Mouse (Mus musculus) heart, embryonic 15.5 days (tissue): ENCODE results near the gene Cdh20. TPM values are rescaled to one million over a fixed set of nuclear protein-coding genes. Genes with fewer than 3 reads are reported as not detected.

Source experiments
- ATAC-seq: fragments of 200-750 bp; cut with Nextera tagmentation; replicated peaks from 2 replicates; pipeline ENCODE4 v1.8.0; 2017; ENCODE audit warnings: low read depth, moderate TSS enrichment; ENCODE audit not compliant: insufficient number of reproducible peaks, insufficient read depth, low FRiP score
- H3K27ac ChIP-seq: fragments of 300-500 bp; sonication (generic); 2 replicates; pipeline ENCODE4 v1.5.1; 2015; ENCODE audit warnings: mild to moderate bottlenecking, inconsistent platforms
- H3K27me3 ChIP-seq: fragments of 300-500 bp; sonication (generic); 2 replicates; pipeline ENCODE4 v1.6.1; 2015; ENCODE audit warnings: inconsistent platforms
- H3K36me3 ChIP-seq: fragments of 300-500 bp; sonication (generic); 2 replicates; pipeline ENCODE4 v1.6.1; 2015; ENCODE audit warnings: mild to moderate bottlenecking, inconsistent platforms
- H3K4me1 ChIP-seq: fragments of 300-500 bp; sonication (generic); replicated peaks from 2 replicates; pipeline ENCODE4 v1.6.1; 2015; ENCODE audit warnings: inconsistent platforms
- H3K4me2 ChIP-seq: fragments of 300-500 bp; sonication (generic); 2 replicates; pipeline ENCODE4 v1.6.1; 2015; ENCODE audit warnings: inconsistent platforms, mild to moderate bottlenecking, moderate library complexity
- H3K4me3 ChIP-seq: fragments of 300-500 bp; sonication (generic); 2 replicates; pipeline ENCODE4 v1.5.1; 2015; ENCODE audit warnings: mild to moderate bottlenecking, inconsistent platforms
- H3K9ac ChIP-seq: fragments of 300-500 bp; sonication (generic); 2 replicates; pipeline ENCODE4 v1.6.1; 2015; ENCODE audit warnings: mild to moderate bottlenecking, inconsistent platforms
- H3K9me3 ChIP-seq: fragments of 300-500 bp; sonication (generic); replicated peaks from 2 replicates; pipeline ENCODE4 v1.6.1; 2016; ENCODE audit warnings: inconsistent platforms
- WGBS: fragments of 180-500 bp; shearing (Covaris S2); methylation state at CpG from one replicate; pipeline ENCODE4 v1.1.7; 2015; ENCODE audit warnings: mixed read lengths; 5-methylcytosine and 5-hydroxymethylcytosine counted together
- polyA plus RNA-seq: library from polyadenylated mRNA; unstranded; fragments of >200 nt; fragmentation: Nextera tagmentation; extraction: Ambion mirVana; gene quantifications from 2 replicates; pipeline ENCODE4 v1.2.1, GENCODE M21; 2015

Cdh20 gene
- polyA plus RNA-seq, 1 experiment from 2014 or later, result 1.3 TPM

- Histone ChIP-seq H3K36me3 (no peaks in the 10 kb centered on the region), H3K4me3 (no peak overlapping the region), H3K4me1 (no peaks in the 10 kb centered on the region), H3K27me3 (no peaks in the 10 kb centered on the region), H3K27ac (no peak overlapping the region), H3K4me2 (no peak overlapping the region), H3K9ac (no peak overlapping the region), H3K9me3 (no peaks in the 10 kb centered on the region)
- whole genome bisulfite sequencing, result 25% methylated on average over 5 of the region's 5 CpGs
- no peak for ATAC-seq
These were observed 218.1 kb downstream of the Cdh20 start for GRCm38 (mm10) chr1:104986222-104986973.

- H3K9me3 ChIP-seq, result no peaks in the 10 kb centered on the region
- 88% methylated on average over 16 of the region's 16 CpGs for WGBS
- H3K36me3 ChIP-seq, result no peaks in the 10 kb centered on the region
- H3K4me2 ChIP-seq, result no peak overlapping the region
- H3K4me1 ChIP-seq, result no peaks in the 10 kb centered on the region
- no peak for ATAC-seq
- no peak overlapping the region for H3K9ac ChIP-seq
- H3K27me3 ChIP-seq, result no peaks in the 10 kb centered on the region
- H3K27ac ChIP-seq, result no peak overlapping the region
- no peak overlapping the region for H3K4me3 ChIP-seq
These were observed 219.2 kb downstream of the Cdh20 start for GRCm38 (mm10) chr1:104987526-104987925.

GRCm38 (mm10) chr1:104992441-104992840, 224.1 kb downstream of the Cdh20 start:
- no peaks in the 10 kb centered on the region for H3K36me3 ChIP-seq
- ATAC-seq, result no peak
- H3K9me3 ChIP-seq, result no peaks in the 10 kb centered on the region
- 0 out of 2 replicates have a peak, but pooled peaks cover 5% of the 10 kb centered on the region for H3K4me1 ChIP-seq
- H3K27ac ChIP-seq, result no peak overlapping the region
- no peak overlapping the region for H3K4me2 ChIP-seq
- H3K27me3 ChIP-seq, result no peaks in the 10 kb centered on the region
- H3K4me3 ChIP-seq, result no peak overlapping the region
- no peak overlapping the region for H3K9ac ChIP-seq

- Histone ChIP-seq H3K4me1 (0 out of 2 replicates have a peak, but pooled peaks cover 5% of the 10 kb centered on the region), H3K4me3 (peak overlapping the region; percentile 46), H3K9me3 (no peaks in the 10 kb centered on the region), H3K27ac (no peak overlapping the region), H3K4me2 (peak overlapping the region; percentile 82), H3K36me3 (no peaks in the 10 kb centered on the region), H3K9ac (peak overlapping the region; percentile 56), H3K27me3 (no peaks in the 10 kb centered on the region)
- 13% methylated on average over 51 of the region's 51 CpGs for WGBS
- ATAC-seq, result peak; percentile 47
These were observed 225.7 kb downstream of the Cdh20 start for GRCm38 (mm10) chr1:104993905-104994611.

- no peaks in the 10 kb centered on the region for H3K36me3 ChIP-seq
- no peaks in the 10 kb centered on the region for H3K9me3 ChIP-seq
- ATAC-seq, result no peak
- peak overlapping the region; percentile 82; the same call in 1 of the 2 replicates for H3K4me2 ChIP-seq
- H3K27ac ChIP-seq, result no peak overlapping the region
- no peak overlapping the region for H3K9ac ChIP-seq
- no peaks in the 10 kb centered on the region for H3K27me3 ChIP-seq
- WGBS, result 82% methylated on average over 3 of the region's 3 CpGs
- H3K4me3 ChIP-seq, result no peak overlapping the region
- 0 out of 2 replicates have a peak, but pooled peaks cover 5% of the 10 kb centered on the region for H3K4me1 ChIP-seq
These were observed 226.3 kb downstream of the Cdh20 start for GRCm38 (mm10) chr1:104994612-104994986.

- Histone ChIP-seq H3K4me2 (no peak overlapping the region), H3K27me3 (no peaks in the 10 kb centered on the region), H3K27ac (no peak overlapping the region), H3K9me3 (no peaks in the 10 kb centered on the region), H3K4me3 (no peak overlapping the region), H3K9ac (no peak overlapping the region), H3K36me3 (no peaks in the 10 kb centered on the region), H3K4me1 (0 out of 2 replicates have a peak, but pooled peaks cover 5% of the 10 kb centered on the region)
- no peak for ATAC-seq
- WGBS, result 63% methylated on average over 2 of the region's 2 CpGs
These were observed 229.5 kb downstream of the Cdh20 start for GRCm38 (mm10) chr1:104997814-104998213.

GRCm38 (mm10) chr1:105002179-105002578, 233.8 kb downstream of the Cdh20 start:
- Histone ChIP-seq H3K27ac (no peak overlapping the region), H3K4me2 (no peak overlapping the region), H3K36me3 (no peaks in the 10 kb centered on the region), H3K4me3 (no peak overlapping the region), H3K9ac (no peak overlapping the region), H3K4me1 (0 out of 2 replicates have a peak, but pooled peaks cover 3% of the 10 kb centered on the region), H3K9me3 (no peaks in the 10 kb centered on the region), H3K27me3 (no peaks in the 10 kb centered on the region)
- 66% methylated on average over 1 of the region's 1 CpGs for WGBS
- no peak for ATAC-seq

GRCm38 (mm10) chr1:105003786-105004185, 235.5 kb downstream of the Cdh20 start:
- no peaks in the 10 kb centered on the region for H3K9me3 ChIP-seq
- no peaks in the 10 kb centered on the region for H3K27me3 ChIP-seq
- no peak overlapping the region for H3K4me2 ChIP-seq
- H3K27ac ChIP-seq, result no peak overlapping the region
- H3K4me3 ChIP-seq, result no peak overlapping the region
- 72% methylated on average over 1 of the region's 1 CpGs for WGBS
- ATAC-seq, result no peak
- H3K9ac ChIP-seq, result no peak overlapping the region
- 0 out of 2 replicates have a peak, but pooled peaks cover 3% of the 10 kb centered on the region for H3K4me1 ChIP-seq
- H3K36me3 ChIP-seq, result no peaks in the 10 kb centered on the region

- no peak overlapping the region for H3K9ac ChIP-seq
- ATAC-seq, result no peak
- no peak overlapping the region for H3K4me2 ChIP-seq
- H3K4me1 ChIP-seq, result no peaks in the 10 kb centered on the region
- no peaks in the 10 kb centered on the region for H3K9me3 ChIP-seq
- WGBS, result 36% methylated on average over 2 of the region's 2 CpGs
- no peaks in the 10 kb centered on the region for H3K36me3 ChIP-seq
- H3K27ac ChIP-seq, result no peak overlapping the region
- H3K27me3 ChIP-seq, result no peaks in the 10 kb centered on the region
- no peak overlapping the region for H3K4me3 ChIP-seq
These were observed 244.3 kb downstream of the Cdh20 start for GRCm38 (mm10) chr1:105012616-105013015.

- ATAC-seq, result no peak
- H3K4me3 ChIP-seq, result no peak overlapping the region
- no peaks in the 10 kb centered on the region for H3K4me1 ChIP-seq
- H3K4me2 ChIP-seq, result no peak overlapping the region
- H3K9ac ChIP-seq, result no peak overlapping the region
- H3K27ac ChIP-seq, result no peak overlapping the region
- 36% methylated on average over 1 of the region's 1 CpGs for WGBS
- no peaks in the 10 kb centered on the region for H3K27me3 ChIP-seq
- H3K36me3 ChIP-seq, result no peaks in the 10 kb centered on the region
- no peaks in the 10 kb centered on the region for H3K9me3 ChIP-seq
These were observed 245.0 kb downstream of the Cdh20 start for GRCm38 (mm10) chr1:105013291-105013690.

- H3K4me1 ChIP-seq, result no peaks in the 10 kb centered on the region
- H3K27ac ChIP-seq, result no peak overlapping the region
- H3K27me3 ChIP-seq, result no peaks in the 10 kb centered on the region
- H3K4me2 ChIP-seq, result no peak overlapping the region
- H3K36me3 ChIP-seq, result no peaks in the 10 kb centered on the region
- H3K4me3 ChIP-seq, result no peak overlapping the region
- 77% methylated on average over 3 of the region's 3 CpGs for WGBS
- H3K9ac ChIP-seq, result no peak overlapping the region
- ATAC-seq, result no peak
- H3K9me3 ChIP-seq, result no peaks in the 10 kb centered on the region
These were observed 273.3 kb downstream of the Cdh20 start for GRCm38 (mm10) chr1:105041668-105042067.
